Mouse (Mus musculus) cerebellum, adult 8-10 months (tissue): ENCODE measurements around the gene Cep131.

ENCODE experiments used
- DNase-seq: peaks from one replicate; pipeline ENCODE4 v3.0.0; 2022

Gene Cep131

DNA sequence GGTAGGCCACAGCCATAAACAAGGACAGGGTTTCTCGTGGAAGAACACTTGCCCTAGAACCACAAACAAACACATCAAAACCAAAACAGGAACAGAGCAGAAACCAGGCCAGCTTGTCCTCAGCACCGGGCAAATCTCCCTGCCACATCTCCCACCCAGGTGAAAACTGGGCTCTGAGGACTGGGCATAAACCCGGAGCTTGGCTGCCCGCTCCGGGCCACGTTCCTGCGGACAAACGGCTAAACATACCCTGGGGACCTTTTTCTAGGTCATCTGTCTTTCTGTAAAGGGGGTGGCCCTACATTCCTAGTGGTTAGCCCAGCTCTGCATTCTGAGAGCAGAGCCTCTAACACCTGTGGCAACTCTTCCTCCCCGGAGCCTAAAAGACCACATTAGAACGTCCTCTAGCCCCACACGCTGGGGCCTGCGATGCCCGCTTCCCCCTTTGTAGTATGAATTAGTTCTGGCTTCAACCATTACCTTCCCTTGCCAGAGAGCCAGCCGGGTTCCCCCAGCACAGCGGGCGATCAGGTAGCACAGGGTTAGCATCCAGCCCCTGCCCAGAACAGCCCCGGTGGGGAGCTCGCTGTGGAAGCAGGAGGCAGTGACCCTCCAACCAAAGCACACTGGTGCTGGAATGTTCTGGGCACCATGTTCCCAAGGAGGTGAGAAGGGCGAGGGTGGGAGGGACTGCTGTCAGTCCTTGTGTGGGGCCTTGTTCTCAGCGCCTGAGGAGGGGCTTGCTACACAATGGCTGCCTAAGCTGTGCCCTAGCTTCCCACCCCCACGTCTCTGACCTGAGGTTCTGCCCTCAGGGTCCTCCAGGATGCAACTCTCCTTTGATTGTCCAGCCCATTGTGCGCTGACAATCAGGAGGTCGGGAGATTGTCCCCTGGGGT is 66.8 kb downstream of the Cep131 start:
- no peak for DNase-seq

DNA sequence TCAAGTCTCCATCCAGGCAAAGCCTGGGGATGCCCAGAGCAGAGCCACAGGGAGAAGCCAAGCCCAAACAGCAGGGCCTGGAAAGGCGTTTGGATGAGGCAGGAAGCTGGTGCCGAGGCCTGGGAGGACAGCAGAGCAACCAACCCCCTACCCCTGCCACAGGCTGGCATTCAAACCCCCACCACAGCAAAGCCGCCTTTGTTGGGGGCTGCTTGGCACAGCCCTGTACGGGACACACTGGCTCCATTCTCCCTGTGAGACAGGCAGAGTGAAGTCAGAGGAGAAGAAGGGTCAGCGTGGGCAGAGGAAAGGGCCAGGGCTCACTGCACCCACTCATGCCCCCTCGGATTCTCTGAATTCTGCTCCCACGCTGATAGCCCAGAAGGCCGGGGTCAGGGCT is 69.6 kb downstream of the Cep131 start:
- DNase-seq = no peak

DNA sequence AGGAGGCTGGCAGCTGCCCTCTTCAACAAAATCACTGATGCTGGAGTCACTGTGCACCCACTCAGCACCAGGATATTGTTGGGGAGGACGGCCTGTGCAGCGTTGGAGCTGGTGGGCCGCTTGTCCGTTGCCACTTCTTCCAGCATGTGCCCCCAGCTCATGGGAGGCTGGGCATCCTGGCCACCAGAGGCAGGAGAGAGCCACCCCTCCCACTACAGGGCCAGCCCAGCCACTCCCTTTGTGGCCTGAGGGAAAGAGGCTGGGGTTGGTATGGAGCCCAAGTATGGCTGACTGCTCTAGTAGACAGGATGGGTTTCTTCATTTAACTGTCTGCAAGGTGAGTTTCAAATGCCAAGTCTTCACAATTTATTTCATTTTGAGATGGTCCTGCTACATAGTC is 71.9 kb downstream of the Cep131 start:
- DNase-seq = no peak
